Mouse (Mus musculus) liver, embryonic 11.5 days (tissue): ENCODE measurements at regions not wholly inside any gene's neighbourhood (a gene's known extent, or its start where the extent isn't known, plus 50 kb on each side); places are given as distances from the start of the nearest gene placed in this dataset.

ENCODE experiments used
- ATAC-seq: fragments of 200-750 bp; cut with Nextera tagmentation; replicated peaks from 2 replicates; pipeline ENCODE4 v1.8.0; 2017; ENCODE audit warnings: moderate number of reproducible peaks, mild to moderate bottlenecking, moderate TSS enrichment, moderate library complexity; ENCODE audit not compliant: low FRiP score
- DNase-seq: peaks from one replicate; pipeline ENCODE4 v3.0.0-alpha.2; 2017; ENCODE audit warnings: low spot score
- H3K27ac ChIP-seq: fragments of 300-500 bp; sonication (generic); 2 replicates; pipeline ENCODE4 v1.5.1; 2014; ENCODE audit warnings: mild to moderate bottlenecking, low read depth, low read length, control low read depth
- H3K27me3 ChIP-seq: fragments of 300-500 bp; sonication (generic); replicated peaks from 2 replicates; pipeline ENCODE4 v1.6.1; 2014; ENCODE audit warnings: low read length, mixed read lengths; ENCODE audit not compliant: control insufficient read depth, insufficient read depth
- H3K36me3 ChIP-seq: fragments of 300-500 bp; sonication (generic); 2 replicates; pipeline ENCODE4 v1.6.1; 2014; ENCODE audit warnings: mild to moderate bottlenecking, low read length, moderate library complexity, mixed read lengths; ENCODE audit not compliant: control insufficient read depth, insufficient read depth
- H3K4me1 ChIP-seq: fragments of 300-500 bp; sonication (generic); replicated peaks from 2 replicates; pipeline ENCODE4 v1.6.1; 2014; ENCODE audit warnings: low read length, mixed read lengths; ENCODE audit not compliant: control insufficient read depth, insufficient read depth
- H3K4me2 ChIP-seq: fragments of 300-500 bp; sonication (generic); 2 replicates; pipeline ENCODE4 v1.6.1; 2014; ENCODE audit warnings: mild to moderate bottlenecking, control low read depth, moderate library complexity
- H3K4me3 ChIP-seq: fragments of 300-500 bp; sonication (generic); 2 replicates; pipeline ENCODE4 v1.5.1; 2014; ENCODE audit warnings: low read depth, low read length, control low read depth
- H3K9ac ChIP-seq: fragments of 300-500 bp; sonication (generic); 2 replicates; pipeline ENCODE4 v1.6.1; 2014; ENCODE audit warnings: low read depth, low read length, control low read depth
- H3K9me3 ChIP-seq: fragments of 300-500 bp; sonication (generic); 2 replicates; pipeline ENCODE4 v1.6.1; 2016; ENCODE audit warnings: low read length, inconsistent platforms, mixed read lengths; ENCODE audit not compliant: control insufficient read depth
- WGBS: fragments of 180-500 bp; shearing (Covaris S2); extraction: QIAGEN DNeasy Blood & Tissue Kit; methylation state at CpG from one replicate; pipeline ENCODE4 v1.1.7; 2014; 5-methylcytosine and 5-hydroxymethylcytosine counted together

GRCm38 (mm10) chr2:159994490-159994889 is 339.5 kb downstream of the Gm826 start:
- H3K36me3 ChIP-seq = no peaks in the 10 kb centered on the region
- no peaks in the 10 kb centered on the region for H3K9me3 ChIP-seq
- WGBS = 77% methylated on average over 3 of the region's 3 CpGs
- no peak for ATAC-seq
- no peak overlapping the region for H3K4me3 ChIP-seq
- no peak for DNase-seq
- no peak overlapping the region for H3K27ac ChIP-seq
- no peaks in the 10 kb centered on the region for H3K4me1 ChIP-seq
- no peaks in the 10 kb centered on the region for H3K27me3 ChIP-seq
- no peak overlapping the region for H3K4me2 ChIP-seq
- no peak overlapping the region for H3K9ac ChIP-seq

- 90% methylated on average over 7 of the region's 7 CpGs for WGBS
- Histone ChIP-seq H3K9me3 (no peaks in the 10 kb centered on the region), H3K4me2 (no peak overlapping the region), H3K4me3 (no peak overlapping the region), H3K27ac (no peak overlapping the region), H3K27me3 (no peaks in the 10 kb centered on the region), H3K4me1 (no peaks in the 10 kb centered on the region), H3K36me3 (no peaks in the 10 kb centered on the region), H3K9ac (no peak overlapping the region)
- no peak for DNase-seq
- ATAC-seq = no peak
These were observed 347.2 kb downstream of the Gm826 start for GRCm38 (mm10) chr2:159986719-159987118.

- no peaks in the 10 kb centered on the region for H3K27me3 ChIP-seq
- no peak overlapping the region for H3K9ac ChIP-seq
- no peak overlapping the region for H3K4me2 ChIP-seq
- no peaks in the 10 kb centered on the region for H3K4me1 ChIP-seq
- WGBS = 88% methylated on average over 3 of the region's 3 CpGs
- no peaks in the 10 kb centered on the region for H3K36me3 ChIP-seq
- no peak for ATAC-seq
- no peaks in the 10 kb centered on the region for H3K9me3 ChIP-seq
- no peak overlapping the region for H3K27ac ChIP-seq
- DNase-seq = no peak
- H3K4me3 ChIP-seq = no peak overlapping the region
These were observed 352.3 kb downstream of the Gm826 start for GRCm38 (mm10) chr2:159981694-159982093.

- H3K9ac ChIP-seq = no peak overlapping the region
- no peak overlapping the region for H3K4me3 ChIP-seq
- 59% methylated on average over 1 of the region's 1 CpGs for WGBS
- no peak for ATAC-seq
- no peak overlapping the region for H3K27ac ChIP-seq
- H3K9me3 ChIP-seq = no peaks in the 10 kb centered on the region
- no peak overlapping the region for H3K4me2 ChIP-seq
- no peaks in the 10 kb centered on the region for H3K27me3 ChIP-seq
- no peak for DNase-seq
- H3K4me1 ChIP-seq = no peaks in the 10 kb centered on the region
- H3K36me3 ChIP-seq = no peaks in the 10 kb centered on the region
These were observed 383.6 kb downstream of the Gm826 start for GRCm38 (mm10) chr2:159950369-159950768.

GRCm38 (mm10) chr2:159949046-159949445 is 384.9 kb downstream of the Gm826 start:
- no peaks in the 10 kb centered on the region for H3K27me3 ChIP-seq
- no peak for ATAC-seq
- H3K9me3 ChIP-seq = no peaks in the 10 kb centered on the region
- no peak overlapping the region for H3K4me2 ChIP-seq
- no peaks in the 10 kb centered on the region for H3K36me3 ChIP-seq
- no peak overlapping the region for H3K27ac ChIP-seq
- no peak overlapping the region for H3K9ac ChIP-seq
- H3K4me1 ChIP-seq = no peaks in the 10 kb centered on the region
- 78% methylated on average over 4 of the region's 4 CpGs for WGBS
- H3K4me3 ChIP-seq = no peak overlapping the region
- DNase-seq = no peak

GRCm38 (mm10) chr2:159930744-159931143 is 403.2 kb downstream of the Gm826 start:
- Histone ChIP-seq H3K27me3 (no peaks in the 10 kb centered on the region), H3K27ac (no peak overlapping the region), H3K4me2 (no peak overlapping the region), H3K4me1 (no peaks in the 10 kb centered on the region), H3K36me3 (no peaks in the 10 kb centered on the region), H3K4me3 (no peak overlapping the region), H3K9ac (no peak overlapping the region), H3K9me3 (no peaks in the 10 kb centered on the region)
- DNase-seq (no peak), ATAC-seq (no peak)
- WGBS = 80% methylated on average over 2 of the region's 2 CpGs

GRCm38 (mm10) chr2:159889701-159890100 is 444.3 kb downstream of the Gm826 start:
- Histone ChIP-seq H3K36me3 (no peaks in the 10 kb centered on the region), H3K4me2 (no peak overlapping the region), H3K9me3 (no peaks in the 10 kb centered on the region), H3K4me1 (no peaks in the 10 kb centered on the region), H3K9ac (no peak overlapping the region), H3K27me3 (no peaks in the 10 kb centered on the region), H3K4me3 (no peak overlapping the region), H3K27ac (no peak overlapping the region)
- WGBS = 81% methylated on average over 2 of the region's 2 CpGs
- ATAC-seq = no peak
- no peak for DNase-seq

- DNase-seq = no peak
- no peaks in the 10 kb centered on the region for H3K9me3 ChIP-seq
- 80% methylated on average over 6 of the region's 6 CpGs for WGBS
These were observed 449.0 kb downstream of the Gm826 start for GRCm38 (mm10) chr2:159884773-159885459.

GRCm38 (mm10) chr2:159866981-159867380 is 467.0 kb downstream of the Gm826 start:
- no peak overlapping the region for H3K4me2 ChIP-seq
- no peaks in the 10 kb centered on the region for H3K4me1 ChIP-seq
- no peaks in the 10 kb centered on the region for H3K36me3 ChIP-seq
- H3K9ac ChIP-seq = no peak overlapping the region
- no peak overlapping the region for H3K4me3 ChIP-seq
- no peak for ATAC-seq
- DNase-seq = no peak
- no peaks in the 10 kb centered on the region for H3K9me3 ChIP-seq
- H3K27ac ChIP-seq = no peak overlapping the region
- no peaks in the 10 kb centered on the region for H3K27me3 ChIP-seq
- 59% methylated on average over 2 of the region's 2 CpGs for WGBS

More at GRCm38 (mm10) chr2:159884773-159885459, 449.0 kb downstream of the Gm826 start:
- no peak for ATAC-seq
- H3K27ac ChIP-seq = no peak overlapping the region
- H3K9ac ChIP-seq = no peak overlapping the region
- H3K4me1 ChIP-seq = no peaks in the 10 kb centered on the region
- no peaks in the 10 kb centered on the region for H3K36me3 ChIP-seq
- no peak overlapping the region for H3K4me3 ChIP-seq
- H3K27me3 ChIP-seq = no peaks in the 10 kb centered on the region
- H3K4me2 ChIP-seq = no peak overlapping the region
